1 mouse cellular context compared by ENCODE assay signal in genomic region chr3:95164256-95164550, GRCm38 (mm10).
TF ChIP-seq lines count a peak whose summit lies in the region.

No protein-coding gene starts in this region.

TF ChIP-seq in myocyte, 11 proteins besides CTCF, POLR2A, EP300 and RAD21:
- TF ChIP-seq MAX (IDR thresholded peaks at IDR 0.05; ENCODE audit: low read depth) (no peak), CEBPB (IDR thresholded peaks at IDR 0.05; ENCODE audit: insufficient read depth, poor library complexity, severe bottlenecking) (no peak), SRF (IDR thresholded peaks at IDR 0.05; ENCODE audit: control insufficient read depth, insufficient read length, low read depth) (no peak), MYOG (IDR thresholded peaks at IDR 0.05; ENCODE audit: control insufficient read depth in 1 of 3, insufficient read depth in 1 of 3, insufficient read length in 2 of 3, low read depth in 2 of 3) (no peak), TCF3 (IDR thresholded peaks at IDR 0.05; ENCODE audit: insufficient read length, low read depth) (no peak), TCF12 (IDR thresholded peaks at IDR 0.05; ENCODE audit: insufficient read depth, poor library complexity, severe bottlenecking) (no peak), POLR2AphosphoS2 (IDR thresholded peaks at IDR 0.05; ENCODE audit: insufficient read length, low read depth) (no peak), E2F4 (IDR thresholded peaks at IDR 0.05; ENCODE audit: insufficient read depth) (no peak), MYOD1 (IDR thresholded peaks at IDR 0.05; ENCODE audit: control insufficient read depth in 1 of 3, insufficient read length in 2 of 3, low read depth in 2 of 3) (no peak), REST (IDR thresholded peaks at IDR 0.05; ENCODE audit: insufficient read depth, insufficient read length) (no peak), USF1 (IDR thresholded peaks at IDR 0.05; ENCODE audit: low read depth) (no peak)
